Mouse (Mus musculus): Measurements from ENCODE around the gene Foxn4.

DNA sequence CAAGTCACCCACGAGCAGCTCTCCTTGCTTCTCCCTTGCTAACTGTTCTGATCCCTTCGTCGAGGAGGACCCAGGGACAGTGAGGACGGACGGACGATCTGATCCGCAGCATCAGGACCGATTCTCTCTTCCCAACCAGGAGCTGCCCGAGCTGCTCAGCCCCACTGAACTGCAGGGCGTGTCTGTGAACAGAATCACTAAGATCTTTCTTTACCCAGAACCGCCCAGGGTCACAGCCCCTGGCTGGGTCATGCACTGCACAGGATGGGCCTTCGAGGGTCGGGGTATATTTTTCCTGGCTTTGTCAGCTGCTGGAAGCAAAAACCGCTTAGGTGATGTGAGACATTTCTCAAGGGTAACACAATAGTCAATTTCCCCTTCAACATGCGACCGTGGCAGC lies 2.4 kb upstream of the Foxn4 start:
- TF ChIP-seq CTCF (IDR thresholded peaks at IDR 0.05; ENCODE audit: borderline replicate concordance, extremely low read depth, insufficient read depth, insufficient read length) (no peak), POLR2A (IDR thresholded peaks at IDR 0.05; ENCODE audit: borderline replicate concordance, extremely low read depth, insufficient read depth, insufficient read length, poor library complexity, severe bottlenecking) (no peak)
